Mouse (Mus musculus): Measurements from ENCODE around the gene Wscd2. TPM values are rescaled to one million over a fixed set of nuclear protein-coding genes. Genes with fewer than 3 reads are reported as not detected.
"Not testable (repeated sequence)": the region's sequence is repeated elsewhere in the genome, so short reads cannot be mapped to it uniquely, and the experiment has no call there.

Wscd2 gene
- polyA plus RNA-seq, 1 experiment from 2014 or later = 8.4 TPM

DNA sequence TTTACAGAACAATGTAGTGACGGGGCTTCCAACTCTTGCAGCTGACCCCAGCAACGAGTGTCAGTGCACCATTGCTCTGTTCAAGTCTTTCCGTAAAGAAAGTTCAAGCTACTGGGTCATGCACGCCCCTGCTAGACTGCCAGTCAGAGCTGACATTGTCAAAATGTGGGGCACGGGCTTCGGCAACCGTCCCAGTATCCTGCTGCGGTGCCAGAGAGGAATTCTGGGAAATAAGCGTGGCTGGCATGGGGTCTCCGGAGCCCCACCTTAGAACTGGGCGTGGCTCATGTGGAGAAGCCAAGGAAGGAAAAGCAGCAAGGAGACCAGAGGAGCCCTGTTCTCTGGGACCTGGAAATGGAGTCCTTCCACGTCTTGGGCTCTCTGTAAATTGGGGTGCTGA, 75.7 kb downstream of the Wscd2 start:
- no peak for ATAC-seq (replicated peaks)
- Histone ChIP-seq H3K4me1 (no peaks in the 10 kb centered on the region), H3K36me3 (no peaks in the 10 kb centered on the region), H3K4me3 (no peak overlapping the region), H3K9ac (replicated peaks) (no peak overlapping the region), H3K4me2 (replicated peaks) (no peak overlapping the region), H3K9me3 (no peaks in the 10 kb centered on the region), H3K27me3 (no peaks in the 10 kb centered on the region), H3K27ac (replicated peaks) (no peak overlapping the region)
- WGBS = 70% methylated on average over 12 of the region's 12 CpGs

DNA sequence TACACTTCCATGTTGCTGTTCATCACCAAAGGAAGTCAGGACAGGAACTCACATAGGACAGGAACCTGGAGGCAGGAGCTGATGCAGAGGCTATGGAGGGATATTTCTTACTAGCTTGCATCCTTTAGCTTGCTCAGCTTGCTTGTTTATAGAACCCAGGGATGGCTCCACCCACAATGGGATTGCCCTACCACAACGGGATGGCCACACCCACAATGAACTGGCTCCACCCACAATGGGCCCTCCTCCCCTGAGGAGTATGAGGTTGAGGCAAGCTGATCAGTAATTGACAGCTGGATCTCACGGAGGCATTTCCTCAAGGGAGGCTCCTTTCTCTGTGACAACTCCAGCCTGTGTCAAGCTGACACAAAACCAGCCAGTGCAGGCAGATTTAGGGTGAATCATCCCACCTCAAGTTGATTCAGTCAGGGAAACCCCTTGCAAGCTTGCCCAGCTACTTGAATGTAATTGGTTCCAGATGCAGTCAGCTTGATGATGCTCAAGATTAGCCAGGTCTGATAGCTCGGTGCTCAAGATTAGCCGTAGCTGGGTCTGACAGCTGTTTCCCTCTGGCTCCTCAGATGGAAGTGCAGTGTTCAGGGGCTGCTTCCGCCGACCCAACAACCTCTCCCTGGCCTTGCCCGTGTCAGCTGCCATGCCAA, 80.1 kb downstream of the Wscd2 start:
- no peaks in the 10 kb centered on the region for H3K36me3 ChIP-seq
- no peak overlapping the region for H3K27ac ChIP-seq (replicated peaks)
- H3K4me3 ChIP-seq = no peak overlapping the region
- no peaks in the 10 kb centered on the region for H3K27me3 ChIP-seq
- H3K4me1 ChIP-seq = no peaks in the 10 kb centered on the region
- WGBS = 61% methylated on average over 7 of the region's 7 CpGs
- H3K4me2 ChIP-seq (replicated peaks) = no peak overlapping the region
- ATAC-seq (replicated peaks) = no peak
- H3K9me3 ChIP-seq = no peaks in the 10 kb centered on the region
- H3K9ac ChIP-seq (replicated peaks) = no peak overlapping the region

DNA sequence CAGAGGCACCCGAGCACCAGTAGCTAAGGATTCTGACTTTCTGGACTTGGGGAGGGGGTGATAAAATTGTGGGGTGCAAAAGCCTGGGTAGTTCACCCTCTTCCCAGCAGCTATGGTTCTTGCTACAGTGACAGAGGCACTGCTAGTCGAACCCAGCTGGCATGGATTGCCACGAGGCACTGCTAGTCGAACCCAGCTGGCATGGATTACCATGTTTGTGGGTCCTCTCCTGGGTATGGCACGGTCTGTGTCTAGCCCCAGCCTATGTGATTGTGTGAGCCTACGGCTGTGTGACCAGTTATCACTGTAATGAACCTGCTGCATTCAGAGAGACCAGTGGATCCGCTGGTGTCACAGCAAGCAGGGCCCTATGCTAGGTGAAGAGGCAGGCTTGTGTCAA, 87.4 kb downstream of the Wscd2 start:
- Histone ChIP-seq H3K4me1 (peaks cover 24% of the 10 kb centered on the region), H3K27ac (replicated peaks) (no peak overlapping the region), H3K27me3 (no peaks in the 10 kb centered on the region), H3K4me3 (peak overlapping the region; percentile 20), H3K9me3 (no peaks in the 10 kb centered on the region), H3K4me2 (replicated peaks) (peak overlapping the region; percentile 38), H3K9ac (replicated peaks) (0 out of 2 replicates have a peak overlapping the region, but pooled peaks have one; percentile 13), H3K36me3 (no peaks in the 10 kb centered on the region)
- 71% methylated on average over 7 of the region's 7 CpGs for WGBS
- ATAC-seq (replicated peaks) = peak; percentile 67

DNA sequence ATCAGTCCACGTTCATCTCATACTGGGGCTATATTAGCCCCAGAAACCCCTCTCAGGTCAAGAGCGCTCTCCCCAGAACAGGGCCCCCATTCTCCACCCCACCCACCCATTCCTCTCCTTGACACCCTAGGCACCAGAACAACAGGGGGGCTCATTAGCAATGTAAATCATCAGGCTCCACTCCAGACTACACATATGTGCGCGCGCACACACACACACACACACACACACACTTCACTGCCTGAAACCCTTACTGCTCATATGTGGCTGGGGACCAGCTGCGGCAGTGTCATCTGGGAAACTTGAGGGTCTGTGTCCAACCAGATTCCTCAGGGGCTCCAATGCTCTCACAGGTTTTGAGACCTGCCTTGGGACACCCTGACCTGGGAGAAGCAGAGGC, 88.3 kb downstream of the Wscd2 start:
- H3K9me3 ChIP-seq = no peaks in the 10 kb centered on the region
- H3K36me3 ChIP-seq = no peaks in the 10 kb centered on the region
- H3K9ac ChIP-seq (replicated peaks) = no peak overlapping the region
- peaks cover 24% of the 10 kb centered on the region for H3K4me1 ChIP-seq
- ATAC-seq (replicated peaks) = no peak
- H3K4me2 ChIP-seq (replicated peaks) = no peak overlapping the region
- WGBS = 71% methylated on average over 6 of the region's 6 CpGs
- no peak overlapping the region for H3K4me3 ChIP-seq
- no peaks in the 10 kb centered on the region for H3K27me3 ChIP-seq
- no peak overlapping the region for H3K27ac ChIP-seq (replicated peaks)

DNA sequence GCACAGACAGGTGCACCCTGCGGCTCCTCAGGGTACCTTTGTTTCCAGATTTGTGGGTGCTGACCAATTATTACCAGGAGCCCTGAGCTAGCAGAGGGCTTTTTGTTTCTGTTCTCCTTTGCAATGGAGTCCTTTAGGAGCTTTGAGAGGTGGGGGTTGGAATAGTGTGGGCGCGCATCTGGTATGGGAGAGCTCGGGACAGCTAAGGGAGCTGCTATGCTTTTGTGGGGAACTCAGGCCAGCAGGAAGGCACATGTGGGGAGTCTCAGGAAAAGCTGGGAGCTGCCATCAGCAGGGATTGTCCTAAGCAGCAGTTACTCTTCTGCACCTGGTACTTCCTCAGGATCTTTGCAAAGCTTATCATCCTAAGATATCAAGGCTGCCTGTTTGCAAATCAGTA, 89.0 kb downstream of the Wscd2 start:
- Histone ChIP-seq H3K9ac (replicated peaks) (no peak overlapping the region), H3K27ac (replicated peaks) (0 out of 2 replicates have a peak overlapping the region, but pooled peaks have one; percentile 17), H3K9me3 (no peaks in the 10 kb centered on the region), H3K27me3 (no peaks in the 10 kb centered on the region), H3K36me3 (no peaks in the 10 kb centered on the region), H3K4me1 (peaks cover 24% of the 10 kb centered on the region), H3K4me2 (replicated peaks) (no peak overlapping the region), H3K4me3 (no peak overlapping the region)
- ATAC-seq (replicated peaks) = no peak
- 79% methylated on average over 4 of the region's 4 CpGs for WGBS

DNA sequence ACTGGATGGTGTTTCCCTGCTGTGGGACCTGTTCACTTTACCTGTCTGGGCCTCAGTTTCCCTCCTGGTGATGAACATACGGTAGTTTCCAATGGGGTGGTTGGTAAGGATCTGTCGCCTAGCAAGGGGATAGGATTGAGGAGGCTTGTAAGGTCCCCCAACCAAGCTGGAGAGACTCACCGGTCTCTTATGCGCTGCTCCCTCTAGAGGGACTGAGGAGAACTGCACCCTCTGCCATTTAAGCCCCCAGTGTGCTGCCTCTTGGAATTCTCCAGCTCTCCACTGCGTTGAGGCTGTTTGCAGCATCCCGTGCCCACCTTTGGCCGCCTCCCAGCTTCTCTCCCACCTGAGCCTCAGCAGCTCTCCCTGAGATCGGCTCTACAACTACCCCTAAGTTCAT, 90.1 kb downstream of the Wscd2 start:
- Histone ChIP-seq H3K9me3 (no peaks in the 10 kb centered on the region), H3K36me3 (no peaks in the 10 kb centered on the region), H3K4me3 (no peak overlapping the region), H3K9ac (replicated peaks) (no peak overlapping the region), H3K27ac (replicated peaks) (no peak overlapping the region), H3K4me2 (replicated peaks) (no peak overlapping the region), H3K4me1 (peaks cover 24% of the 10 kb centered on the region), H3K27me3 (no peaks in the 10 kb centered on the region)
- ATAC-seq (replicated peaks) = no peak
- WGBS = 52% methylated on average over 8 of the region's 8 CpGs

DNA sequence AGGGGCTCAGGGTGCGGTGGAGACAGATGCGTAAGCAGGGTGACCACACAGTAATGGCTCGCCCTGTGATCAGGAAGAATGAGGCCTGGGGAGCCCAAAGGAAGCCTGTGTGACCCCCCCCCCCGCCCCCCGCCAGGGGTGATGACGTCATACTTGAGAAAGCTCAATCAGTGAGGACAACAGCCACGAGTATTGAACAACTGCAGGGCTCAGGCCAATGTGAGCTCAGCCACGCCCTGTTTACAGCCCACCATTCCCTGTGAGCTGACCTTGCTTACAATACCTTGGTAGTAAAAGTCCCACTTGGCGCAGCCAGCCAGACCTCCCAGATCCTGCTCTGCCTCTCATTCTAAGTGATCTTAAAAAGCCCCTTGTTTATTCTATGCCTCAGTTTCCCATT, 90.7 kb downstream of the Wscd2 start:
- WGBS = 59% methylated on average over 9 of the region's 9 CpGs
- Histone ChIP-seq H3K9me3 (no peaks in the 10 kb centered on the region), H3K27me3 (no peaks in the 10 kb centered on the region), H3K4me2 (replicated peaks) (no peak overlapping the region), H3K4me3 (no peak overlapping the region), H3K4me1 (peaks cover 24% of the 10 kb centered on the region), H3K9ac (replicated peaks) (no peak overlapping the region), H3K36me3 (no peaks in the 10 kb centered on the region), H3K27ac (replicated peaks) (no peak overlapping the region)
- ATAC-seq (replicated peaks) = no peak

DNA sequence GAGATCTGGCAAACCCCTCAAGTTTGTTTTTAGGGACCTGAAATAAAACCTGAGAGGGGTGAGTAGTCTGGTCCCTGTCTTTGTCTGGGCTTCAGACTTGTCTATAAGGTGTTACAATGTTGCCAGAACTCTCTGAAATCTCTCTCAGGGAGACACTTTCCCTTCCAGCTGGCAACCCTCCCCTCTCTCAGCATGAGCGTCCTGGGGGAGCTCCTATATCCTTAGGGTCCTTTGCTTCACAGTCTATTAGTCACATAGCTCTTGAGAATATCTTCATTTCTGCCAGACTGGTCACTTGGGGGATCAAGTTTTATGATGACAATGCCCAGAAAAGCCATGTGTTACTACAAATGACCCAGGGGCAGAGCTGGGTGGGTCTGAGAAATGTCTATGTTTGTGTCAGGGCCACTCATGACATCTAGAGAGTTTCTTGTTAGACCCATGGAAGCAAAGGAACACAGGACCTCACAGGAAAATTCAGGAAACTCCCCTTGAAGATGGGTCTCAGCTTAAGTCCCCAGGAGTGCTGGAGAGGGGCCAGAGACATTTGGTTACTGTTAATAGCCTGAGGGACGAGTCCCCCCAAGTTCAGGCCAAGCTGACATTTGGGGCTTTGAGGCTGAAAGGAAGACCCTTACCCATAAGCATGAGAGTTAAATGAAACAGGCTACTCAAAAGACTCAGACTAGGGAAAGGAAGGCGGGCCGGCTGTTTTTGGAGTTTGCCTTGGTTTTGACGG, 93.5 kb downstream of the Wscd2 start:
- Histone ChIP-seq H3K9ac (replicated peaks) (no peak overlapping the region), H3K27ac (replicated peaks) (no peak overlapping the region), H3K4me1 (peaks cover 7% of the 10 kb centered on the region), H3K27me3 (no peaks in the 10 kb centered on the region), H3K36me3 (no peaks in the 10 kb centered on the region), H3K4me3 (no peak overlapping the region), H3K9me3 (no peaks in the 10 kb centered on the region), H3K4me2 (replicated peaks) (no peak overlapping the region)
- no peak for ATAC-seq (replicated peaks)
- WGBS = 72% methylated on average over 5 of the region's 5 CpGs

DNA sequence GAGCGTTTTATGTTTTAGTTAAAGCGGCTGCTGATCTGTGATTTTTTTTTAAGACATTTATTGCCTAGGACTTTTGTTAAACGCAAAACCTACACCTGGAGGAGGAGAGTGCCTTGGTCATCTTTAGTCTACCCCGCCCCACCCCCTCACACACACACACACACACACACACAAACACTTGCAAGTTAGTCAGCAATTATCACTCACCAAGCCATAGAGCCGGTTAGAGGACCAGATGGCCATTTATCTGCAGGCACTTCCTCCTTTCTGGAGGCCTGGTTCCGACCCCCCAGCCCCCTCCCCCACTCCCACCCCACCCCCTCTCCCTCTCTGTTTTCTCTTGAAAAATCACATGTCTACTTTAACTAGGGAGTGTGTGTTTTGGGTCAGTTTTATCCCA, 94.3 kb downstream of the Wscd2 start:
- Histone ChIP-seq H3K4me2 (replicated peaks) (no peak overlapping the region), H3K9me3 (no peaks in the 10 kb centered on the region), H3K4me1 (no peaks in the 10 kb centered on the region), H3K27me3 (no peaks in the 10 kb centered on the region), H3K27ac (replicated peaks) (no peak overlapping the region), H3K36me3 (no peaks in the 10 kb centered on the region), H3K9ac (replicated peaks) (no peak overlapping the region), H3K4me3 (no peak overlapping the region)
- no peak for ATAC-seq (replicated peaks)
- 59% methylated on average over 6 of the region's 6 CpGs for WGBS

DNA sequence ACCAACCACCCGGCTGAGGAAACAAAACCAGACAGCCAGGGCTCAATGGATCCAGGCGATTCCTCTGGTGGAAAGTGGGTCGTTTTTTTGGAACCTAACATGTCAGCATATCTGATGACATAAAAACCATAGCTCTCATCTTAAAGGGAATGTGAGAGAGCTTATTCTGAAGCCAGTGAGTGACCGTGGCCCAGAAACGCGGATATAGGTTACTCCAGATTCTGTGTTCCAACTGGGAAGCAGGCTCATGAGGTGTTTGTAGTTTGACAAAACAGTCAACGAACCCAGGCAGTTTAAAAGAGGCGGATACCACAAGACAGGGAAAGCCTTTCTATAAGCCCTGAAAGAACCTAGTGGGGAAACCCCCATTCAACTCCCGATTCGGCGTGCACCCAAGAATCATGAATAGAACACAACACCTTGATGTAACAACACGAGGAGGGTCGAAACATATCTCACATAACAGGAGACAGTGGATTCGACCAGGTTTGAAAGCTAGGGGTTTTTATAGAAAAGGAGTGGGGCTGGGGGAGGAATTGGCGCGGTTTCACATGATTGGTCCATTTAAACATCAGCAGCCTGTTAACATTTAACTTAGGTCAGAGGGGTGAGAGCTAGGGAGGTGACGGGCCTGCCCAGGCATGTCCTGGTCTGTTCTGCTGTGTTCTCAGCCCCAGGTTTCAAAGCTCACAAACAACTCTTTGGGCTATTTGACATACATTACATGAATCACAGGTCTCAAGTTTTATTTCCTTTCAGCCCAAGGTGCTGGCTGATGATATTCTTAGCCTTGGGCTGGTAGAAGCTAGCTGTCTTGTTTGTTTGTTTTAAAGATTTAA, 95.7 kb downstream of the Wscd2 start:
- H3K36me3 ChIP-seq; H3K9ac ChIP-seq (replicated peaks); ATAC-seq (replicated peaks); H3K4me2 ChIP-seq (replicated peaks); H3K27me3 ChIP-seq; H3K4me3 ChIP-seq; H3K9me3 ChIP-seq; H3K4me1 ChIP-seq; H3K27ac ChIP-seq (replicated peaks): not testable (repeated sequence)
- WGBS = 83% methylated on average over 17 of the region's 17 CpGs

DNA sequence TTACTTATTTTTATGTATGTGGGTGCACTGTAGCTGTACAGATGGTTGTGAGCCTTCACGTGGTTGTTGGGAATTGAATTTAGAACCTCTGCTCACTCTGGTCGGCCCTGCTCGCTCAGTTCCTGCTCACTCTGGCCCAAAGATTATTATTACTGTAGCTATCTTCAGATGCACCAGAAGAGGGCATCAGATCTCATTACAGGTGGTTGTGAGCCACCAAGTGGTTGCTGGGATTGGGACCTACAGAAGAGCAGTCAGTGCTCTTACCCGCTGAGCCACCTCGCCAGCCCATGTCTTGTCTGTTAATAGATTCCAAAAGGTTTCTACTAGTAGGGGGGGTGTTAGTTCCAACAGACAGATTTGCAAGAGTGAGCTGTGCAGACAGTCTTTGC, 96.3 kb downstream of the Wscd2 start:
- ATAC-seq (replicated peaks); H3K27ac ChIP-seq (replicated peaks); H3K4me2 ChIP-seq (replicated peaks); H3K27me3 ChIP-seq; H3K4me3 ChIP-seq; H3K36me3 ChIP-seq; H3K4me1 ChIP-seq; H3K9me3 ChIP-seq; H3K9ac ChIP-seq (replicated peaks): not testable (repeated sequence)
- 42% methylated on average over 5 of the region's 5 CpGs for WGBS

DNA sequence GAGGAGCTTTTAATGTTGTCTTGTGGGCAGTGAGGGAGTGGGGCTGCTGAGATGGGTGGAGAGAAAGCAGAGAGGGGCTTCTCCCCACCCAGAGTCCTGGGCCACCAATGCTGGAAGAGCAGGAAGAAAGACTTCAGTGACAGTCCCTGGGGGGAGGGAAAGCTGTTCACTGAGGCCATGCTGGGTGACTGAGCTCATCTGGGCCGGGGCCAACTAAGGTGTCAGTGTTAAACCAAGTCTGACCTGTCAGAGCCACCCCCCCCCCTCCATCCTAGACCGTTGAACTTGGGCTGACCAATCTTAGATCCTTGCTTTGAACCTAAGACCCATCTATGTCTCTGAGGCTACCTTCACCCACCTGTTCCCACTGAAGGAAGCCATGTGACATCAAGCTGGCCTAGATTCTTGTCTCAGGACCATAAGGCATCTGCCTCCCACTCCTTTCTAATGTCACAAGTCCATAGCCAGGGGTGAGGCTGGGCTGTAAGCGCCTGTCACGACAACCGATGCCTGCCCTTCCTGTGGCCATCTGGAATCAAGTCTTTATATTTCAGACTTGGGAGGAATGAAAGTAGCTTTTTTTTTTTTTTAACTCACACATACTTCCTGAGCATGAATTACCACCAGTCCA, 100.0 kb downstream of the Wscd2 start:
- H3K27ac ChIP-seq (replicated peaks) = peak overlapping the region; percentile 88; the same call in 1 of the 2 replicates
- ATAC-seq (replicated peaks) = no peak

More for the DNA sequence above, 100.0 kb downstream of the Wscd2 start:
- 73% methylated on average over 5 of the region's 5 CpGs for WGBS
- Histone ChIP-seq H3K9me3 (no peaks in the 10 kb centered on the region), H3K36me3 (no peaks in the 10 kb centered on the region), H3K4me3 (no peak overlapping the region), H3K9ac (replicated peaks) (no peak overlapping the region), H3K27me3 (no peaks in the 10 kb centered on the region), H3K4me2 (replicated peaks) (no peak overlapping the region), H3K4me1 (peaks cover 27% of the 10 kb centered on the region)

All from forebrain, embryonic 15.5 days (tissue).